Mouse (Mus musculus) CH12.LX (cell line): Measurements from ENCODE around the gene Gpr6. TPM values are rescaled to one million over a fixed set of nuclear protein-coding genes. Genes with fewer than 3 reads are reported as not detected.

ENCODE experiments used
- DNase-seq: peaks from one replicate; pipeline ENCODE4 v3.0.0-alpha.2; 2013; ENCODE audit errors: extremely low read depth
- H3K27ac ChIP-seq: 2 replicates; pipeline ENCODE4 v1.5.1; 2012; ENCODE audit warnings: low read depth, mild to moderate bottlenecking, control low read depth, moderate library complexity; ENCODE audit not compliant: insufficient read depth
- H3K27me3 ChIP-seq: replicated peaks from 2 replicates; pipeline ENCODE3; 2012; ENCODE audit warnings: inconsistent platforms
- H3K36me3 ChIP-seq, 2 experiments: replicated peaks in 1 of 2; 2 replicates each; pipeline versions ENCODE3 to v1.6.1; 2012; ENCODE audit warnings: inconsistent platforms in 1 of 2, low read length in 1 of 2, mild to moderate bottlenecking in 1 of 2, mixed read lengths in 1 of 2, moderate library complexity in 1 of 2; ENCODE audit not compliant: control insufficient read depth in 1 of 2, insufficient read depth in 1 of 2
- H3K4me1 ChIP-seq, 2 experiments: 2 replicates each; pipeline ENCODE4 v1.6.1; 2012; ENCODE audit warnings: inconsistent platforms in 1 of 2, moderate library complexity in 1 of 2; ENCODE audit not compliant: insufficient read depth in 2 of 2, control insufficient read depth in 1 of 2
- H3K4me2 ChIP-seq: 2 replicates; pipeline ENCODE4 v1.6.1; 2012; ENCODE audit warnings: low read depth, mild to moderate bottlenecking, control low read depth; ENCODE audit not compliant: poor library complexity, insufficient read depth, severe bottlenecking
- H3K4me3 ChIP-seq, 3 experiments: fragments of 150-350 bp in 1 of 3; sonication (generic) in 1 of 3; replicated peaks in 1 of 3; 2 replicates each; pipeline versions ENCODE3 to v1.5.1; 2011 to 2012; ENCODE audit warnings: low read depth in 2 of 3, low read length in 2 of 3, mild to moderate bottlenecking in 2 of 3, moderate library complexity in 2 of 3, control low read depth in 1 of 3, improper control_type of control experiment in 1 of 3, inconsistent platforms in 1 of 3, mixed read lengths in 1 of 3; ENCODE audit not compliant: poor library complexity in 1 of 3
- H3K79me2 ChIP-seq: replicated peaks from 2 replicates; pipeline ENCODE4 v1.6.1; 2012; ENCODE audit warnings: mild to moderate bottlenecking, moderate library complexity; ENCODE audit not compliant: control insufficient read depth, poor library complexity, insufficient read depth, severe bottlenecking; ENCODE audit errors: extremely low read depth
- H3K9ac ChIP-seq: 2 replicates; pipeline ENCODE4 v1.6.1; 2012; ENCODE audit warnings: low read depth, mild to moderate bottlenecking, control low read depth, moderate library complexity; ENCODE audit not compliant: insufficient read depth
- H3K9me3 ChIP-seq: replicated peaks from 2 replicates; pipeline ENCODE3; 2012; ENCODE audit warnings: low read length, inconsistent platforms, mixed read lengths
- BHLHE40 ChIP-seq: IDR thresholded peaks from 2 replicates; pipeline ENCODE4 v1.6.1; 2011; ENCODE audit warnings: mild to moderate bottlenecking, low read depth, low read length, improper control_type of control experiment
- CHD1 ChIP-seq: IDR thresholded peaks from 2 replicates; pipeline ENCODE4 v1.6.1; 2012; ENCODE audit warnings: low read depth, low read length, improper control_type of control experiment, inconsistent platforms
- CHD2 ChIP-seq: IDR thresholded peaks from 2 replicates; pipeline ENCODE4 v1.6.1; 2011; ENCODE audit warnings: low read length, improper control_type of control experiment
- E2F4 ChIP-seq: IDR thresholded peaks from 2 replicates; pipeline ENCODE4 v1.6.1; 2011; ENCODE audit warnings: low read depth, low read length, improper control_type of control experiment; ENCODE audit not compliant: insufficient replicate concordance
- EP300 ChIP-seq: IDR thresholded peaks from 2 replicates; pipeline ENCODE4 v1.6.1; 2011; ENCODE audit warnings: low read length, improper control_type of control experiment
- GABPA ChIP-seq: IDR thresholded peaks from 2 replicates; pipeline ENCODE4 v1.6.1; 2012; ENCODE audit warnings: low read depth, low read length, improper control_type of control experiment, inconsistent platforms; ENCODE audit not compliant: insufficient replicate concordance
- HCFC1 ChIP-seq: IDR thresholded peaks from 2 replicates; pipeline ENCODE4 v1.6.1; 2012; ENCODE audit warnings: low read depth, mild to moderate bottlenecking, inconsistent platforms, low read length, improper control_type of control experiment
- IRF4 ChIP-seq: IDR thresholded peaks from 2 replicates; pipeline ENCODE4 v1.6.1; 2014; ENCODE audit warnings: low read depth, mild to moderate bottlenecking, inconsistent platforms, low read length, improper control_type of control experiment
- KAT2A ChIP-seq: IDR thresholded peaks from 2 replicates; pipeline ENCODE4 v1.6.1; 2012; ENCODE audit warnings: low read length, improper control_type of control experiment, inconsistent platforms; ENCODE audit not compliant: insufficient replicate concordance
- MAFK ChIP-seq: IDR thresholded peaks from 2 replicates; pipeline ENCODE4 v1.6.1; 2011; ENCODE audit warnings: low read length, improper control_type of control experiment; ENCODE audit not compliant: insufficient replicate concordance
- MEF2A ChIP-seq: IDR thresholded peaks from 2 replicates; pipeline ENCODE4 v1.6.1; 2014; ENCODE audit warnings: low read depth, mild to moderate bottlenecking, inconsistent platforms, low read length, improper control_type of control experiment, borderline replicate concordance
- MYC ChIP-seq: IDR thresholded peaks from 2 replicates; pipeline ENCODE4 v1.6.1; 2011; ENCODE audit warnings: low read depth, mild to moderate bottlenecking, improper control_type of control experiment, low read length
- NELFE ChIP-seq: IDR thresholded peaks from 2 replicates; pipeline ENCODE4 v1.6.1; 2011; ENCODE audit warnings: low read depth, low read length, improper control_type of control experiment
- NRF1 ChIP-seq: IDR thresholded peaks from 2 replicates; pipeline ENCODE4 v1.6.1; 2014; ENCODE audit warnings: low read depth, mild to moderate bottlenecking, inconsistent platforms, low read length, improper control_type of control experiment, moderate library complexity
- PAX5 ChIP-seq: IDR thresholded peaks from 2 replicates; pipeline ENCODE4 v1.6.1; 2012; ENCODE audit warnings: low read length, inconsistent platforms, mixed read lengths
- POLR2A ChIP-seq: IDR thresholded peaks from 2 replicates; pipeline ENCODE4 v1.6.1; 2011; ENCODE audit warnings: low read depth, mild to moderate bottlenecking, improper control_type of control experiment, low read length
- POLR2AphosphoS2 ChIP-seq: IDR thresholded peaks from 2 replicates; pipeline ENCODE4 v1.6.1; 2011; ENCODE audit warnings: low read depth, low read length, improper control_type of control experiment
- RAD21 ChIP-seq: IDR thresholded peaks from 2 replicates; pipeline ENCODE4 v1.6.1; 2011; ENCODE audit warnings: low read depth, mild to moderate bottlenecking, low read length, improper control_type of control experiment, moderate library complexity
- RCOR1 ChIP-seq: conservative IDR thresholded peaks from 2 replicates; pipeline ENCODE4 v1.6.1; 2012; ENCODE audit warnings: low read depth, mild to moderate bottlenecking, inconsistent platforms, low read length, improper control_type of control experiment
- TCF12 ChIP-seq: IDR thresholded peaks from 2 replicates; pipeline ENCODE4 v1.6.1; 2014; ENCODE audit warnings: low read depth, mild to moderate bottlenecking, inconsistent platforms, low read length, improper control_type of control experiment
- UBTF ChIP-seq: IDR thresholded peaks from 2 replicates; pipeline ENCODE4 v1.6.1; 2012; ENCODE audit warnings: low read depth, mild to moderate bottlenecking, inconsistent platforms, low read length, improper control_type of control experiment, moderate library complexity
- USF2 ChIP-seq: conservative IDR thresholded peaks from 2 replicates; pipeline ENCODE4 v1.6.1; 2011; ENCODE audit warnings: low read depth, low read length, improper control_type of control experiment
- ZC3H11A ChIP-seq: IDR thresholded peaks from 2 replicates; pipeline ENCODE4 v1.6.1; 2012; ENCODE audit warnings: low read depth, mild to moderate bottlenecking, inconsistent platforms, low read length, improper control_type of control experiment
- ZKSCAN1 ChIP-seq: IDR thresholded peaks from 2 replicates; pipeline ENCODE4 v1.6.1; 2012; ENCODE audit warnings: low read depth, inconsistent platforms, low read length, improper control_type of control experiment, borderline replicate concordance
- ZNF384 ChIP-seq: IDR thresholded peaks from 2 replicates; pipeline ENCODE4 v1.6.1; 2012; ENCODE audit warnings: low read depth, low read length, improper control_type of control experiment, inconsistent platforms
- dilution Hi-C: fragments of 300-500 bp; cut with MboI; formaldehyde crosslinking; loops from 2 replicates; pipeline ENCODE4 v1.14.3; 2020; ENCODE audit warnings: low sequenced_read_pairs; ENCODE audit not compliant: extremely low pct_unique_long_range_greater_than_20kb, extremely low pct_ligation_motif_present
- in situ Hi-C: fragments of 300-500 bp; cut with MboI; formaldehyde crosslinking; loops from 3 replicates; pipeline ENCODE4 v1.14.3; 2019; ENCODE audit warnings: low sequenced_read_pairs, low pct_ligation_motif_present, low pct_unique_long_range_greater_than_20kb, mixed read lengths
- polyA plus RNA-seq: library from polyadenylated mRNA; unstranded; fragments of >175 nt; gene quantifications from 2 replicates; pipeline ENCODE4 v1.2.1, GENCODE M21; 2012; ENCODE audit warnings: low read depth; ENCODE audit not compliant: insufficient read length
- total RNA-seq, 2 experiments: library from RNA; depleted of rRNA; stranded (reverse); fragments of 300-350 nt in 1 of 2; fragments of >200 nt in 1 of 2; gene quantifications; 2 replicates each; pipeline ENCODE4 v1.2.3; 2012 to 2014

The Gpr6 gene
- not detected in 2 replicates for total RNA-seq (2012; rRNA removed)
- not detected in 2 replicates for total RNA-seq (2014; rRNA removed)
- not detected in 2 replicates for polyA plus RNA-seq

DNA sequence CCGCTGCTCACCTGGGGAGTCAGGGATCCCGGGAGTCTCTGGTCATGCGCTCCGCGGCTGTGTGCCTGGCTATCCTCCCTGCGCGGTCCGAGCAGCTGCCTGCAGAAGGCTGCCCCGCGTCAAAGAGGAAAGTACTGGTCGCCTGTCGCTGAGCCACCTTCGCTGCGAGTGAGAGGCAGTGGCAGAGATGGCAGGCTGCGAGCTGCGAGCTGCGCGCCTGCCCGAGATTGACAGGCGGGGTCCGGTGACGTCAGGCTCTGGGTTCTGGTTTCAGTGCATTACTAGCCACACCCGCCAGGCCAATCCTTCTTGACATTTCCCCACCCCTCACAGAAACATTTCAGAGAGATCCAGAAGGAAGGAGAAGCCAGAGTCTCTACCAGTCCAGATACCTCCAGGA lies at the start of gene Gpr6:
Gene Gpr6 (minus strand): TSS at position 170 of the 400 bp plus-strand sequence.
- H3K27ac ChIP-seq = no peak within 1 kb of the TSS
- no peak within 1 kb of the TSS for H3K4me3 ChIP-seq
- H3K4me1 ChIP-seq = no peaks in the 10 kb centered on the region
- no peak within 1 kb of the TSS for H3K9ac ChIP-seq
- no peaks in the 10 kb centered on the region for H3K27me3 ChIP-seq
- dilution Hi-C loops = no loop called here
- H3K36me3 ChIP-seq = no peaks in the 10 kb centered on the region
- no peaks in the 10 kb centered on the region for H3K9me3 ChIP-seq
- no peak for DNase-seq
- H3K79me2 ChIP-seq = no peaks in the 10 kb centered on the region
- TF ChIP-seq NELFE (no peak), CHD1 (no peak), ZC3H11A (no peak), MYC (no peak), PAX5 (no peak), IRF4 (no peak), HCFC1 (no peak), BHLHE40 (no peak), GABPA (no peak), ZKSCAN1 (no peak), CHD2 (no peak), POLR2AphosphoS2 (no peak), TCF12 (no peak), KAT2A (no peak)
- TF ChIP-seq, all 38 proteins: peak for 0
- in situ Hi-C loops = no loop called here
- H3K4me2 ChIP-seq = no peak within 1 kb of the TSS

DNA sequence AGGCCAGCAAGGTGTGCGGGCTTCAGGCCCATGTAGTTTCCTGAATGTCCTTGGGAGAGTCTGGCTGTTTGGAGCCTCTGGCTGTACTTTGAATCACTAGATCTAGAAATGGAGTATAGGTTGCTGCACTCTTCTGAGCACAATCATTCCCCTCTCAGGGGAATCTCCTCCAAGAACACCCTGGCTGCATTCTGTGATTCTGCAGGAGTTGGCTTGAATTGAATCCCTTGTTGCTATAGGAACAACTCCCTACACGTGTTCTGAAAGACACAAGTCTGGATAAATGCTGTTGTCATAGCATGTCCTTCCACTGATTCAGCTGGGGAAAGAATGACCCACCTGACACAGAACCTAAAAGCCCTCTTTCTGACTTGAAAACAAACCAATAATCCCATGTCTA lies 28.0 kb upstream of the Gpr6 start:
- Histone ChIP-seq H3K9me3 (no peaks in the 10 kb centered on the region), H3K4me2 (no peak overlapping the region), H3K79me2 (no peaks in the 10 kb centered on the region), H3K4me1 (no peaks in the 10 kb centered on the region), H3K9ac (no peak overlapping the region), H3K27ac (no peak overlapping the region)
- dilution Hi-C loops = no loop called here
- DNase-seq = no peak
- TF ChIP-seq MAFK = no peak
- TF ChIP-seq RAD21 = no peak
- no peak for TF ChIP-seq HCFC1
- TF ChIP-seq GABPA = no peak
- TF ChIP-seq CHD2 = no peak
- TF ChIP-seq USF2 = no peak
- TF ChIP-seq ZKSCAN1 = no peak
- TF ChIP-seq E2F4 = no peak
- no peak for TF ChIP-seq MEF2A
- no peak for TF ChIP-seq POLR2A
- no peak for TF ChIP-seq UBTF
- TF ChIP-seq NRF1 = no peak
- TF ChIP-seq MYC = no peak
- TF ChIP-seq CHD1 = no peak
- no peak for TF ChIP-seq BHLHE40
- no peak for TF ChIP-seq RCOR1
- TF ChIP-seq EP300 = no peak
- no peak for TF ChIP-seq POLR2AphosphoS2
- TF ChIP-seq ZNF384 = no peak
- TF ChIP-seq, all 38 proteins: peak for 0
- H3K27me3 ChIP-seq = no peaks in the 10 kb centered on the region
- H3K36me3 ChIP-seq = no peaks in the 10 kb centered on the region
- H3K4me3 ChIP-seq = no peak overlapping the region
- in situ Hi-C loops = no loop called here
